Mouse (Mus musculus): ENCODE measurements around the gene Il5.

- TF ChIP-seq CTCF (conservative IDR thresholded peaks at IDR 0.05; ENCODE audit: low read length) (no peak), NANOG (IDR thresholded peaks at IDR 0.05; ENCODE audit: borderline replicate concordance, low read length) (no peak)
Observed at GRCm38 (mm10) chr11:53772536-53772935, 51.9 kb downstream of the Il5 start.
